Mouse (Mus musculus) ovary, adult 18-20 months (tissue): ENCODE data around the gene Cdca5.
A peak's percentile ranks its signal among the peaks of the same experiment; 100 is the strongest.

ENCODE experiments used
- DNase-seq: peaks from one replicate; pipeline ENCODE4 v3.0.0; 2022; ENCODE audit warnings: low spot score, mixed read lengths

Cdca5 gene

GRCm38 (mm10) chr19:6061641-6062302 lies 23.0 kb upstream of the Cdca5 start:
- no peak for DNase-seq

- no peak for DNase-seq
These were observed 22.4 kb upstream of the Cdca5 start for GRCm38 (mm10) chr19:6062418-6062817.

GRCm38 (mm10) chr19:6063081-6063480 lies 21.7 kb upstream of the Cdca5 start:
- no peak for DNase-seq

GRCm38 (mm10) chr19:6066571-6066970 lies 18.2 kb upstream of the Cdca5 start:
- no peak for DNase-seq

GRCm38 (mm10) chr19:6067011-6067723 lies 17.6 kb upstream of the Cdca5 start:
- peak; percentile 52 for DNase-seq

- DNase-seq = peak; percentile 91
These were observed 16.9 kb upstream of the Cdca5 start, which contains the start of gene Tm7sf2 for GRCm38 (mm10) chr19:6067724-6068415. TSS of gene Tm7sf2 (minus strand) at chr19:6068373.

- no peak for DNase-seq
These were observed 15.8 kb upstream of the Cdca5 start for GRCm38 (mm10) chr19:6068951-6069350.

- DNase-seq = no peak
These were observed 14.9 kb upstream of the Cdca5 start for GRCm38 (mm10) chr19:6069851-6070250.

GRCm38 (mm10) chr19:6070571-6071250 lies 14.1 kb upstream of the Cdca5 start:
- no peak for DNase-seq

GRCm38 (mm10) chr19:6071261-6071660 lies 13.5 kb upstream of the Cdca5 start:
- no peak for DNase-seq

GRCm38 (mm10) chr19:6073889-6074288 lies 10.9 kb upstream of the Cdca5 start:
- DNase-seq = no peak

GRCm38 (mm10) chr19:6076564-6077393 lies 8.0 kb upstream of the Cdca5 start, which contains the start of gene Vps51:
TSS of gene Vps51 (minus strand) at chr19:6077231.
- peak; percentile 75 for DNase-seq

GRCm38 (mm10) chr19:6079983-6080480 lies 4.8 kb upstream of the Cdca5 start, which contains the start of gene Tmem262:
TSS of gene Tmem262 (plus strand) at chr19:6080033.
- DNase-seq = no peak

- no peak for DNase-seq
These were observed 2.6 kb upstream of the Cdca5 start, which contains the start of gene Gm28374 for GRCm38 (mm10) chr19:6082156-6082555. TSS of gene Gm28374 (minus strand) at chr19:6082256.

GRCm38 (mm10) chr19:6085417-6085879 lies 665 bp downstream of the Cdca5 start:
- no peak for DNase-seq

GRCm38 (mm10) chr19:6088841-6089240 lies 4.1 kb downstream of the Cdca5 start:
- no peak for DNase-seq

GRCm38 (mm10) chr19:6094119-6094518 lies 9.3 kb downstream of the Cdca5 start, which contains the start of gene AC131692.1:
TSS of gene AC131692.1 (plus strand) at chr19:6094419.
- DNase-seq = no peak

GRCm38 (mm10) chr19:6097847-6098246 lies 13.1 kb downstream of the Cdca5 start:
- no peak for DNase-seq

- no peak for DNase-seq
These were observed 16.4 kb downstream of the Cdca5 start for GRCm38 (mm10) chr19:6101186-6101585.

GRCm38 (mm10) chr19:6102169-6102853 lies 17.5 kb downstream of the Cdca5 start:
- no peak for DNase-seq
